Mouse (Mus musculus) gonadal fat pad, adult 2 months (tissue): Measurements from ENCODE around the gene Apbb1. TPM values are rescaled to one million over a fixed set of nuclear protein-coding genes. Genes with fewer than 3 reads are reported as not detected.

Source experiments
- DNase-seq: peaks from one replicate; pipeline ENCODE4 v3.0.0-alpha.2; 2012; ENCODE audit warnings: low read depth
- polyA plus RNA-seq: library from polyadenylated mRNA; depleted of rRNA; stranded (reverse); fragments of >200 nt; gene quantifications from 2 replicates; pipeline ENCODE4 v1.2.3, GENCODE M21; 2012

Gene Apbb1
- polyA plus RNA-seq, 1 experiment, result 22.7 TPM

GRCm38 (mm10) chr7:105570756-105571155 lies 10.7 kb downstream of the Apbb1 start:
- DNase-seq, result no peak

DNA sequence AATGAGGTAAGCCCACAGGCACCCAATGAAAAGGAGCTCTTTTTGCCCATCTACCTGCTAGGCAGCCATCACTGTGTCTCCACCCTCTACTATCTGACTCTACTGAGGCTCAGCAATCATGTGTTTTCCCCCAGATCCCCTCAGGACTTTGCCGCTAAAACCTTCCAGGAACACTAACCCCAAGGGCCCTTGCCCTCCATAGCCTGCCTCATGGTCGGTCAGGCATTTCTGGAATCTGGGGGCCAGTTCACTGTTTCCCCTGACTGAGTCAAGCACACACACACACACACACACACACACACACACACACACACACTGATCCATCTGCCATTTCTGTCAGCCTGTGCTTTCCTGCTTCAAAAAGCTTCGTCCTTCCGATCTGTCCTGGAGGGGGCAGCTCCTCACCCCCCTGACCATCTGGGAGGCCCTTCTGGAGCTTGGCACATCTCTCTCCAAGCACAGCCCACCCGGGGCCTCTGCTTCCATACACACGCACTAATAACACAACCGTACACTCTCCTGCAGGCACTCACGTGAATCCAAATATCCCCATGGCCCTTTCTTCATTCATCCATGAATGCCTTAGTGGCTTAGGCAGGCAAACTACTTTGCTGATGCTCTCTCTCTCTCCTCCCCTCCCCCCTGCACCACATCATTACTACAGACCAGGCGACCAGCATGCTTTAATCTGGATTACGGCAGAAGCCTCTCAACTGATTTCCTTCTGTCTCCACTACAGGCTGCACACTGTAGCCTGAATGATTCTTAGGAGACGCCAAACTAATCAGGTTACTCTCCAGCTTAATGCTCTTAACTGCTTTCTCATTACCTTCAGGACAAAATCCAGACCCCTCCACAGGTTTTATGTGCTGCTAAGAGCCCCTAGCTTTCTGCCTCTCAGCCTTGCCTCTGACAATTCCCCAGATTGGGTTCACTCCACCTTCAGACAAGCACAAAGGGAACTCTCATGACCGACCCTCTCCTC lies 11.6 kb downstream of the Apbb1 start:
- no peak for DNase-seq

DNA sequence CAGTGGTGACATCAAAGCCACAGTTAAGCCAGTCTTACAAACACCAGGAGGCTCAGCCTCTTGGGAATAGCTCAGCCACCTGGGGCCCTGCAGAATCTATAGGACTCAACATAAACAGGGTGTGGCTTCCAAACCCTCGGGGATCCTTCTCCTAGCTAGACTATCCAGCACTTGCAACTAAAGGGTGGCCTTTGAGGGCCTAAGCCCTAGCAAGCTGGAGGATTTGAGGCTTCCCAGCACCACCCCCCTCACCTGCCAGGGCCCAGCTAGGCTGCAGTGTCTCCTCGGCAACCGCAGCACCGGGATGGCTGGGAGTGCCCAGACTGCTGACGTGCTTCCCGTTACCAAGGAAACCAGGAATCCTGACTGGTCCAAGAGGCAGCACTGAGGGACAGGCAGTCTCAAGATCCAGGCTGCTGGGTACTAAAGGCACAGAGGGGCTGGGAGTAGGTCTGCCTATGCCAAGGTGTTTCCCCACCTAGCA lies 12.4 kb downstream of the Apbb1 start:
- DNase-seq, result no peak

GRCm38 (mm10) chr7:105568583-105568982 lies 12.9 kb downstream of the Apbb1 start:
- DNase-seq, result no peak

GRCm38 (mm10) chr7:105565071-105565836 lies 16.2 kb downstream of the Apbb1 start:
- no peak for DNase-seq

- no peak for DNase-seq
These were observed 18.1 kb downstream of the Apbb1 start for GRCm38 (mm10) chr7:105563367-105563766.

- no peak for DNase-seq
These were observed 19.1 kb downstream of the Apbb1 start for GRCm38 (mm10) chr7:105562317-105562716.

GRCm38 (mm10) chr7:105559016-105559415 lies 22.4 kb downstream of the Apbb1 start:
- DNase-seq, result no peak

GRCm38 (mm10) chr7:105557671-105558070 lies 23.8 kb downstream of the Apbb1 start:
- no peak for DNase-seq

GRCm38 (mm10) chr7:105556406-105556805 lies 25.0 kb downstream of the Apbb1 start:
- no peak for DNase-seq

GRCm38 (mm10) chr7:105555571-105555970 lies 25.9 kb downstream of the Apbb1 start:
- no peak for DNase-seq

- DNase-seq, result no peak
These were observed 27.1 kb downstream of the Apbb1 start, which contains the start of gene Smpd1 for GRCm38 (mm10) chr7:105554212-105554942. TSS of gene Smpd1 (plus strand) at chr7:105554360.

GRCm38 (mm10) chr7:105553456-105554211 lies 27.8 kb downstream of the Apbb1 start:
- no peak for DNase-seq

GRCm38 (mm10) chr7:105549035-105549434 lies 32.4 kb downstream of the Apbb1 start:
- DNase-seq, result no peak

- DNase-seq, result no peak
These were observed 33.5 kb downstream of the Apbb1 start for GRCm38 (mm10) chr7:105547970-105548369.

DNA sequence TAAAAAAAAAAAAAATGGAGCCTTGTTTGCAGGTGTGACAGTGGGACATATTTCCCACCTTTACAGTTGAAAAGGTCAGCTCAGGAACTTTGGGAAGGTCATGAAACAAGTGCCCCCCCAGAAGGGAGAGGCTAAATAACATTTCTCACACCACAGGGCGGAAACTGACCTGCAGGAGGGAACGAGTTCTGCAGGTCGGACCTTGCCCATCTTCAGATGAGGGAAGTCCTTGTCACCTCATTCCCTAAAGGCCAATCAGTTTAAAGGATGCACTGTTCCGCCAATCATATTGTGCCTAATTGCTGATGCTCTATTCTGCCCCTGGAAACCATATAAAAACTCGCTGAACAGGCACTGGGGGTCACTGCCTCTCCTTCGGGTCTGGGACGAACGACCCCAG lies 35.5 kb downstream of the Apbb1 start:
- no peak for DNase-seq

- DNase-seq, result no peak
These were observed 47.3 kb downstream of the Apbb1 start for GRCm38 (mm10) chr7:105534162-105534561.

DNA sequence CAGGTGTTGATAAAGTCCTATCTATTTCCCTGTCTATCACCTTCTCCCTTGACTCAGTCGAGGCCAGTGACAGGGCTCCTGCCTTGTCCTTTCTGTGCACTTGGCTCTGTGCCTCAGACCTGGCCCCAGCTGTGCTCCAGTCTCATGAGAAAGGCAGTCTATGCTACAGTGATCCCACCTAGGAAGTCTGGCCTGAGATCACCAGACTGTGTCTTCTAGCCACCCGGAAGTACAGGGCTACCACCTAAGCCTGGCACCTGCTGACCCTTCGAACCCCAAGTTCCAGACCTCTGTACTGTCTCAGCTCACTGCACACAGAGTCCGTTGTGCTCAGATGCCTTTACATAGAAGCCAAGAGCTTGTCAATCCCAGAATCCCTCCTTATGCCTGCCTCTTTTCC lies 53.4 kb downstream of the Apbb1 start:
- DNase-seq, result no peak

GRCm38 (mm10) chr7:105527306-105527937 lies 54.0 kb downstream of the Apbb1 start:
- DNase-seq, result no peak

DNA sequence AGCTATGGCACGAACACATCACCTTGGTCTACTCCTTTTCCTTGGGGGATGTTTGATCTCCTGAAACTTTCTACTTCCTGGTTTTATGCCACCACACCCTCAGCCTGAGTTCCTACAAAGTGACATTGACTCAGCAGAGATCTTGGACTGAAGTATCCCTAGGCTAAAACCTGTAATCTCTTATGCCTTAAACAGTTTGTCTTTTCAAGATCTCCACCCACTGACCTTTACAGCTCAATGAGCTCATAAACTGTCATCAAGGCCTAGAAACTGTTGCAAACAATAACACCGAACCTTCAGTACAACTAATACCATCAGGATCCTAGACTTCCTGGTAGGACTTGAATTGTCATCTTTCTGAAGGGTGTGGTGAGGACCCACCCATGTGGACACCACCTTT lies 57.2 kb downstream of the Apbb1 start:
- no peak for DNase-seq

- DNase-seq, result no peak
These were observed 61.3 kb downstream of the Apbb1 start for GRCm38 (mm10) chr7:105520201-105520600.
